Mouse (Mus musculus): ENCODE results near the gene Pin4. TPM values are rescaled to one million over a fixed set of nuclear protein-coding genes. Genes with fewer than 3 reads are reported as not detected.
"Not testable (repeated sequence)": the region's sequence is repeated elsewhere in the genome, so short reads cannot be mapped to it uniquely, and the experiment has no call there.

Pin4 gene
- polyA plus RNA-seq, 1 experiment from 2014 or later, result 68.1 TPM

GRCm38 (mm10) chrX:102085798-102086443, 33.3 kb upstream of the Pin4 start:
- Histone ChIP-seq H3K9me3 (replicated peaks) (no peaks in the 10 kb centered on the region), H3K4me1 (peaks cover 14% of the 10 kb centered on the region; the same call in 1 of the 2 replicates), H3K27ac (no peak overlapping the region), H3K36me3 (no peaks in the 10 kb centered on the region), H3K4me2 (no peak overlapping the region), H3K27me3 (peaks cover 37% of the 10 kb centered on the region), H3K4me3 (replicated peaks) (no peak overlapping the region), H3K9ac (no peak overlapping the region)
- ATAC-seq (replicated peaks; ENCODE audit: low FRiP score), result no peak
- 89% methylated on average over 8 of the region's 8 CpGs for WGBS

GRCm38 (mm10) chrX:102090605-102091004, 28.6 kb upstream of the Pin4 start:
- no peak for ATAC-seq (replicated peaks; ENCODE audit: low FRiP score)
- no peaks in the 10 kb centered on the region for H3K36me3 ChIP-seq
- H3K4me1 ChIP-seq, result no peaks in the 10 kb centered on the region
- WGBS, result 73% methylated on average over 3 of the region's 3 CpGs
- H3K27ac ChIP-seq, result no peak overlapping the region
- H3K4me2 ChIP-seq, result no peak overlapping the region
- no peak overlapping the region for H3K4me3 ChIP-seq (replicated peaks)
- H3K9ac ChIP-seq, result no peak overlapping the region
- H3K27me3 ChIP-seq, result peaks cover 28% of the 10 kb centered on the region
- H3K9me3 ChIP-seq (replicated peaks), result no peaks in the 10 kb centered on the region

- 69% methylated on average over 7 of the region's 7 CpGs for WGBS
- Histone ChIP-seq H3K27me3 (peaks cover 25% of the 10 kb centered on the region), H3K4me2 (no peak overlapping the region), H3K4me1 (no peaks in the 10 kb centered on the region), H3K4me3 (replicated peaks) (no peak overlapping the region), H3K9ac (no peak overlapping the region), H3K36me3 (no peaks in the 10 kb centered on the region), H3K27ac (no peak overlapping the region), H3K9me3 (replicated peaks) (no peaks in the 10 kb centered on the region)
- ATAC-seq (replicated peaks; ENCODE audit: low FRiP score), result no peak
These were observed 24.8 kb upstream of the Pin4 start for GRCm38 (mm10) chrX:102094381-102094904.

- no peak overlapping the region for H3K4me3 ChIP-seq (replicated peaks)
- no peak overlapping the region for H3K9ac ChIP-seq
- no peak overlapping the region for H3K4me2 ChIP-seq
- 58% methylated on average over 7 of the region's 7 CpGs for WGBS
- H3K27ac ChIP-seq, result no peak overlapping the region
- H3K27me3 ChIP-seq, result peaks cover 15% of the 10 kb centered on the region; the same call in 1 of the 2 replicates
- ATAC-seq (replicated peaks; ENCODE audit: low FRiP score), result no peak
- H3K9me3 ChIP-seq (replicated peaks), result no peaks in the 10 kb centered on the region
- no peaks in the 10 kb centered on the region for H3K4me1 ChIP-seq
- no peaks in the 10 kb centered on the region for H3K36me3 ChIP-seq
These were observed 17.4 kb upstream of the Pin4 start for GRCm38 (mm10) chrX:102101886-102102285.

GRCm38 (mm10) chrX:102103830-102104229, 15.4 kb upstream of the Pin4 start:
- WGBS, result 57% methylated on average over 2 of the region's 2 CpGs
- H3K27ac ChIP-seq; H3K9me3 ChIP-seq (replicated peaks); H3K4me1 ChIP-seq; ATAC-seq (replicated peaks; ENCODE audit: low FRiP score); H3K36me3 ChIP-seq; H3K9ac ChIP-seq; H3K4me3 ChIP-seq (replicated peaks); H3K4me2 ChIP-seq: not testable (repeated sequence)
- peaks cover 13% of the 10 kb centered on the region; the same call in 1 of the 2 replicates for H3K27me3 ChIP-seq

GRCm38 (mm10) chrX:102109349-102109748, 9.9 kb upstream of the Pin4 start:
- not testable (repeated sequence) for H3K36me3 ChIP-seq; H3K27ac ChIP-seq; H3K9ac ChIP-seq; H3K4me2 ChIP-seq; ATAC-seq (replicated peaks; ENCODE audit: low FRiP score); H3K4me1 ChIP-seq; H3K4me3 ChIP-seq (replicated peaks); H3K9me3 ChIP-seq (replicated peaks)
- peaks cover 17% of the 10 kb centered on the region for H3K27me3 ChIP-seq
- 68% methylated on average over 5 of the region's 5 CpGs for WGBS

- no peak overlapping the region for H3K4me2 ChIP-seq
- ATAC-seq (replicated peaks; ENCODE audit: low FRiP score), result no peak
- no peak overlapping the region for H3K27ac ChIP-seq
- no peaks in the 10 kb centered on the region for H3K9me3 ChIP-seq (replicated peaks)
- H3K27me3 ChIP-seq, result peaks cover 27% of the 10 kb centered on the region
- H3K36me3 ChIP-seq, result no peaks in the 10 kb centered on the region
- H3K9ac ChIP-seq, result no peak overlapping the region
- peaks cover 4% of the 10 kb centered on the region; the same call in 1 of the 2 replicates for H3K4me1 ChIP-seq
- WGBS, result 53% methylated on average over 4 of the region's 4 CpGs
- no peak overlapping the region for H3K4me3 ChIP-seq (replicated peaks)
These were observed 3.6 kb upstream of the Pin4 start for GRCm38 (mm10) chrX:102115676-102116075.

- H3K9me3 ChIP-seq (replicated peaks), result no peaks in the 10 kb centered on the region
- no peak overlapping the region for H3K27ac ChIP-seq
- no peak overlapping the region for H3K9ac ChIP-seq
- peaks cover 36% of the 10 kb centered on the region for H3K36me3 ChIP-seq
- 88% methylated on average over 2 of the region's 2 CpGs for WGBS
- no peak overlapping the region for H3K4me2 ChIP-seq
- peaks cover 4% of the 10 kb centered on the region; the same call in 1 of the 2 replicates for H3K4me1 ChIP-seq
- no peak overlapping the region for H3K4me3 ChIP-seq (replicated peaks)
- H3K27me3 ChIP-seq, result peaks cover 9% of the 10 kb centered on the region; the same call in 1 of the 2 replicates
- ATAC-seq (replicated peaks; ENCODE audit: low FRiP score), result no peak
These were observed 2.1 kb downstream of the Pin4 start for GRCm38 (mm10) chrX:102121321-102121720.

GRCm38 (mm10) chrX:102141157-102141556, 21.9 kb downstream of the Pin4 start:
- Histone ChIP-seq H3K27ac (no peak overlapping the region), H3K4me1 (no peaks in the 10 kb centered on the region), H3K27me3 (peaks cover 17% of the 10 kb centered on the region; the same call in 1 of the 2 replicates), H3K36me3 (peaks cover 41% of the 10 kb centered on the region), H3K9ac (no peak overlapping the region), H3K4me3 (replicated peaks) (no peak overlapping the region), H3K4me2 (no peak overlapping the region), H3K9me3 (replicated peaks) (no peaks in the 10 kb centered on the region)
- WGBS, result 78% methylated on average over 1 of the region's 1 CpGs
- no peak for ATAC-seq (replicated peaks; ENCODE audit: low FRiP score)

- 11% methylated on average over 42 of the region's 42 CpGs for WGBS
- H3K36me3 ChIP-seq, result peaks cover 4% of the 10 kb centered on the region; the same call in 1 of the 2 replicates
- H3K9me3 ChIP-seq (replicated peaks), result 0 out of 2 replicates have a peak, but pooled peaks cover 3% of the 10 kb centered on the region
- peak within 1 kb of the TSS; percentile 54 for H3K4me2 ChIP-seq
- ATAC-seq (replicated peaks; ENCODE audit: low FRiP score), result peak; percentile 98
- H3K4me3 ChIP-seq (replicated peaks), result peak within 1 kb of the TSS; percentile 58
- H3K27ac ChIP-seq, result peak within 1 kb of the TSS; percentile 83
- no peaks in the 10 kb centered on the region for H3K27me3 ChIP-seq
- H3K9ac ChIP-seq, result peak within 1 kb of the TSS; percentile 55
- no peaks in the 10 kb centered on the region for H3K4me1 ChIP-seq
These were observed 37.6 kb downstream of the Pin4 start, which contains the start of gene Ercc6l for GRCm38 (mm10) chrX:102156618-102157422. Gene Ercc6l, minus strand, starts transcription at chrX:102157091.

- Histone ChIP-seq H3K9me3 (replicated peaks) (no peaks in the 10 kb centered on the region), H3K27me3 (no peaks in the 10 kb centered on the region), H3K4me1 (no peaks in the 10 kb centered on the region), H3K27ac (peak overlapping the region; percentile 83), H3K36me3 (no peaks in the 10 kb centered on the region), H3K4me2 (peak overlapping the region; percentile 54), H3K4me3 (replicated peaks) (peak overlapping the region; percentile 58), H3K9ac (peak overlapping the region; percentile 36; the same call in 1 of the 2 replicates)
- 48% methylated on average over 5 of the region's 5 CpGs for WGBS
- no peak for ATAC-seq (replicated peaks; ENCODE audit: low FRiP score)
These were observed 38.2 kb downstream of the Pin4 start for GRCm38 (mm10) chrX:102157423-102157791.

- Histone ChIP-seq H3K4me1 (no peaks in the 10 kb centered on the region), H3K4me2 (no peak overlapping the region), H3K9ac (no peak overlapping the region), H3K4me3 (replicated peaks) (no peak overlapping the region), H3K9me3 (replicated peaks) (no peaks in the 10 kb centered on the region), H3K36me3 (no peaks in the 10 kb centered on the region), H3K27ac (no peak overlapping the region), H3K27me3 (peaks cover 7% of the 10 kb centered on the region)
- no peak for ATAC-seq (replicated peaks; ENCODE audit: low FRiP score)
- 63% methylated on average over 2 of the region's 2 CpGs for WGBS
These were observed 40.5 kb downstream of the Pin4 start for GRCm38 (mm10) chrX:102159778-102160177.

All from kidney, embryonic 15.5 days (tissue).